Mouse (Mus musculus) CH12.LX (cell line): Measurements from ENCODE around the gene Parp12. TPM values are rescaled to one million over a fixed set of nuclear protein-coding genes. Genes with fewer than 3 reads are reported as not detected.

ENCODE experiments used
- DNase-seq: peaks from one replicate; pipeline ENCODE4 v3.0.0-alpha.2; 2013; ENCODE audit errors: extremely low read depth
- H3K27ac ChIP-seq: 2 replicates; pipeline ENCODE4 v1.5.1; 2012; ENCODE audit warnings: low read depth, mild to moderate bottlenecking, control low read depth, moderate library complexity; ENCODE audit not compliant: insufficient read depth
- H3K27me3 ChIP-seq: replicated peaks from 2 replicates; pipeline ENCODE3; 2012; ENCODE audit warnings: inconsistent platforms
- H3K36me3 ChIP-seq, 2 experiments: replicated peaks in 1 of 2; 2 replicates each; pipeline versions ENCODE3 to v1.6.1; 2012; ENCODE audit warnings: inconsistent platforms in 1 of 2, low read length in 1 of 2, mild to moderate bottlenecking in 1 of 2, mixed read lengths in 1 of 2, moderate library complexity in 1 of 2; ENCODE audit not compliant: control insufficient read depth in 1 of 2, insufficient read depth in 1 of 2
- H3K4me1 ChIP-seq, 2 experiments: 2 replicates each; pipeline ENCODE4 v1.6.1; 2012; ENCODE audit warnings: inconsistent platforms in 1 of 2, moderate library complexity in 1 of 2; ENCODE audit not compliant: insufficient read depth in 2 of 2, control insufficient read depth in 1 of 2
- H3K4me2 ChIP-seq: 2 replicates; pipeline ENCODE4 v1.6.1; 2012; ENCODE audit warnings: low read depth, mild to moderate bottlenecking, control low read depth; ENCODE audit not compliant: poor library complexity, insufficient read depth, severe bottlenecking
- H3K4me3 ChIP-seq, 3 experiments: fragments of 150-350 bp in 1 of 3; sonication (generic) in 1 of 3; replicated peaks in 1 of 3; 2 replicates each; pipeline versions ENCODE3 to v1.5.1; 2011 to 2012; ENCODE audit warnings: low read depth in 2 of 3, low read length in 2 of 3, mild to moderate bottlenecking in 2 of 3, moderate library complexity in 2 of 3, control low read depth in 1 of 3, improper control_type of control experiment in 1 of 3, inconsistent platforms in 1 of 3, mixed read lengths in 1 of 3; ENCODE audit not compliant: poor library complexity in 1 of 3
- H3K79me2 ChIP-seq: replicated peaks from 2 replicates; pipeline ENCODE4 v1.6.1; 2012; ENCODE audit warnings: mild to moderate bottlenecking, moderate library complexity; ENCODE audit not compliant: control insufficient read depth, poor library complexity, insufficient read depth, severe bottlenecking; ENCODE audit errors: extremely low read depth
- H3K9ac ChIP-seq: 2 replicates; pipeline ENCODE4 v1.6.1; 2012; ENCODE audit warnings: low read depth, mild to moderate bottlenecking, control low read depth, moderate library complexity; ENCODE audit not compliant: insufficient read depth
- H3K9me3 ChIP-seq: replicated peaks from 2 replicates; pipeline ENCODE3; 2012; ENCODE audit warnings: low read length, inconsistent platforms, mixed read lengths
- CHD1 ChIP-seq: IDR thresholded peaks from 2 replicates; pipeline ENCODE4 v1.6.1; 2012; ENCODE audit warnings: low read depth, low read length, improper control_type of control experiment, inconsistent platforms
- CHD2 ChIP-seq: IDR thresholded peaks from 2 replicates; pipeline ENCODE4 v1.6.1; 2011; ENCODE audit warnings: low read length, improper control_type of control experiment
- CTCF ChIP-seq, 2 experiments: IDR thresholded peaks in 1 of 2; conservative IDR thresholded peaks in 1 of 2; 2 replicates each; pipeline ENCODE4 v1.5.1; 2011 to 2012; ENCODE audit warnings: low read depth in 2 of 2, low read length in 2 of 2, improper control_type of control experiment in 1 of 2, inconsistent platforms in 1 of 2, mild to moderate bottlenecking in 1 of 2, moderate library complexity in 1 of 2
- ELF1 ChIP-seq: IDR thresholded peaks from 2 replicates; pipeline ENCODE4 v1.6.1; 2014; ENCODE audit warnings: low read depth, mild to moderate bottlenecking, inconsistent platforms, low read length, improper control_type of control experiment
- ETS1 ChIP-seq: conservative IDR thresholded peaks from 2 replicates; pipeline ENCODE4 v1.6.1; 2012; ENCODE audit warnings: low read depth, mild to moderate bottlenecking, inconsistent platforms, low read length, improper control_type of control experiment, moderate library complexity
- GABPA ChIP-seq: IDR thresholded peaks from 2 replicates; pipeline ENCODE4 v1.6.1; 2012; ENCODE audit warnings: low read depth, low read length, improper control_type of control experiment, inconsistent platforms; ENCODE audit not compliant: insufficient replicate concordance
- HCFC1 ChIP-seq: IDR thresholded peaks from 2 replicates; pipeline ENCODE4 v1.6.1; 2012; ENCODE audit warnings: low read depth, mild to moderate bottlenecking, inconsistent platforms, low read length, improper control_type of control experiment
- IRF4 ChIP-seq: IDR thresholded peaks from 2 replicates; pipeline ENCODE4 v1.6.1; 2014; ENCODE audit warnings: low read depth, mild to moderate bottlenecking, inconsistent platforms, low read length, improper control_type of control experiment
- JUND ChIP-seq: conservative IDR thresholded peaks from 2 replicates; pipeline ENCODE4 v1.6.1; 2011; ENCODE audit warnings: low read depth, low read length, improper control_type of control experiment
- MAZ ChIP-seq: IDR thresholded peaks from 2 replicates; pipeline ENCODE4 v1.6.1; 2012; ENCODE audit warnings: low read depth, mild to moderate bottlenecking, inconsistent platforms, low read length, improper control_type of control experiment, moderate library complexity
- MYC ChIP-seq: IDR thresholded peaks from 2 replicates; pipeline ENCODE4 v1.6.1; 2011; ENCODE audit warnings: low read depth, mild to moderate bottlenecking, improper control_type of control experiment, low read length
- NELFE ChIP-seq: IDR thresholded peaks from 2 replicates; pipeline ENCODE4 v1.6.1; 2011; ENCODE audit warnings: low read depth, low read length, improper control_type of control experiment
- POLR2A ChIP-seq: IDR thresholded peaks from 2 replicates; pipeline ENCODE4 v1.6.1; 2011; ENCODE audit warnings: low read depth, mild to moderate bottlenecking, improper control_type of control experiment, low read length
- POLR2AphosphoS2 ChIP-seq: IDR thresholded peaks from 2 replicates; pipeline ENCODE4 v1.6.1; 2011; ENCODE audit warnings: low read depth, low read length, improper control_type of control experiment
- RAD21 ChIP-seq: IDR thresholded peaks from 2 replicates; pipeline ENCODE4 v1.6.1; 2011; ENCODE audit warnings: low read depth, mild to moderate bottlenecking, low read length, improper control_type of control experiment, moderate library complexity
- RCOR1 ChIP-seq: conservative IDR thresholded peaks from 2 replicates; pipeline ENCODE4 v1.6.1; 2012; ENCODE audit warnings: low read depth, mild to moderate bottlenecking, inconsistent platforms, low read length, improper control_type of control experiment
- SIN3A ChIP-seq: IDR thresholded peaks from 2 replicates; pipeline ENCODE4 v1.6.1; 2012; ENCODE audit warnings: low read length, improper control_type of control experiment, inconsistent platforms
- SMC3 ChIP-seq: IDR thresholded peaks from 2 replicates; pipeline ENCODE4 v1.6.1; 2011; ENCODE audit warnings: low read depth, low read length, improper control_type of control experiment
- TCF12 ChIP-seq: IDR thresholded peaks from 2 replicates; pipeline ENCODE4 v1.6.1; 2014; ENCODE audit warnings: low read depth, mild to moderate bottlenecking, inconsistent platforms, low read length, improper control_type of control experiment
- USF1 ChIP-seq: IDR thresholded peaks from 2 replicates; pipeline ENCODE4 v1.6.1; 2014; ENCODE audit warnings: low read depth, mild to moderate bottlenecking, inconsistent platforms, low read length, improper control_type of control experiment
- USF2 ChIP-seq: conservative IDR thresholded peaks from 2 replicates; pipeline ENCODE4 v1.6.1; 2011; ENCODE audit warnings: low read depth, low read length, improper control_type of control experiment
- ZC3H11A ChIP-seq: IDR thresholded peaks from 2 replicates; pipeline ENCODE4 v1.6.1; 2012; ENCODE audit warnings: low read depth, mild to moderate bottlenecking, inconsistent platforms, low read length, improper control_type of control experiment
- ZKSCAN1 ChIP-seq: IDR thresholded peaks from 2 replicates; pipeline ENCODE4 v1.6.1; 2012; ENCODE audit warnings: low read depth, inconsistent platforms, low read length, improper control_type of control experiment, borderline replicate concordance
- dilution Hi-C: fragments of 300-500 bp; cut with MboI; formaldehyde crosslinking; loops from 2 replicates; pipeline ENCODE4 v1.14.3; 2020; ENCODE audit warnings: low sequenced_read_pairs; ENCODE audit not compliant: extremely low pct_unique_long_range_greater_than_20kb, extremely low pct_ligation_motif_present
- in situ Hi-C: fragments of 300-500 bp; cut with MboI; formaldehyde crosslinking; loops from 3 replicates; pipeline ENCODE4 v1.14.3; 2019; ENCODE audit warnings: low sequenced_read_pairs, low pct_ligation_motif_present, low pct_unique_long_range_greater_than_20kb, mixed read lengths
- polyA plus RNA-seq: library from polyadenylated mRNA; unstranded; fragments of >175 nt; gene quantifications from 2 replicates; pipeline ENCODE4 v1.2.1, GENCODE M21; 2012; ENCODE audit warnings: low read depth; ENCODE audit not compliant: insufficient read length
- total RNA-seq, 2 experiments: library from RNA; depleted of rRNA; stranded (reverse); fragments of 300-350 nt in 1 of 2; fragments of >200 nt in 1 of 2; gene quantifications; 2 replicates each; pipeline ENCODE4 v1.2.3; 2012 to 2014

Parp12 gene
- total and polyA plus RNA-seq, 3 experiments, result 0.04 TPM; not detected in 2

- Histone ChIP-seq H3K4me3 (no peak overlapping the region), H3K4me2 (no peak overlapping the region), H3K27me3 (peaks cover 3% of the 10 kb centered on the region), H3K36me3 (no peaks in the 10 kb centered on the region), H3K9me3 (no peaks in the 10 kb centered on the region)
- no peak for DNase-seq
- in situ Hi-C loops (loop anchor here (25.0 kb wide), 1 partner anchor 337 kb away; no protein-coding TSS in a partner anchor), dilution Hi-C loops (no loop called here)
- TF ChIP-seq USF1 (no peak), CHD1 (no peak), MYC (no peak), USF2 (no peak)
- TF ChIP-seq, all 38 proteins: peak for 0
- Histone ChIP-seq H3K27ac (no peak overlapping the region), H3K79me2 (no peaks in the 10 kb centered on the region), H3K9ac (no peak overlapping the region), H3K4me1 (peaks cover 0 to 9% of the 10 kb centered on the region in 2 experiments; a peak in 2 of 4 replicates)
Observed at GRCm38 (mm10) chr6:39074186-39074585, 44.0 kb downstream of the Parp12 start.

- no peaks in the 10 kb centered on the region for H3K36me3 ChIP-seq
- no peaks in the 10 kb centered on the region for H3K9me3 ChIP-seq
- H3K27me3 ChIP-seq, result peaks cover 3% of the 10 kb centered on the region
- no peak for DNase-seq
- no peaks in the 10 kb centered on the region for H3K79me2 ChIP-seq
- in situ Hi-C loops (loop anchor here (25.0 kb wide), 1 partner anchor 335 kb away; no protein-coding TSS in a partner anchor), dilution Hi-C loops (no loop called here)
- H3K27ac ChIP-seq, result no peak overlapping the region
- no peak overlapping the region for H3K4me2 ChIP-seq
- peaks cover 0 to 9% of the 10 kb centered on the region in 2 experiments; a peak in 2 of 4 replicates for H3K4me1 ChIP-seq
- no peak overlapping the region for H3K9ac ChIP-seq
- H3K4me3 ChIP-seq, result no peak overlapping the region
- TF ChIP-seq ZKSCAN1 (no peak), SIN3A (no peak), CHD2 (no peak), GABPA (no peak), NELFE (no peak), ETS1 (no peak), RCOR1 (no peak), TCF12 (no peak)
Observed at GRCm38 (mm10) chr6:39072664-39073063, 45.5 kb downstream of the Parp12 start.

GRCm38 (mm10) chr6:39066935-39067578 is 51.1 kb downstream of the Parp12 start:
- TF ChIP-seq RCOR1, result no peak
- no peak for TF ChIP-seq POLR2A
- no peak for TF ChIP-seq ZKSCAN1
- TF ChIP-seq ELF1, result peak; percentile 23; the same call in 1 of the 2 replicates
- no peak for TF ChIP-seq POLR2AphosphoS2
- TF ChIP-seq SMC3, result peak; percentile 82
- TF ChIP-seq JUND, result no peak
- TF ChIP-seq RAD21, result peak; percentile 95
- no peak for TF ChIP-seq HCFC1
- TF ChIP-seq IRF4, result no peak
- peak; percentile 76 for TF ChIP-seq ZC3H11A
- peak; percentile 75 to 90 for TF ChIP-seq CTCF (conservative IDR thresholded peaks at IDR 0.05 in 1 of 2, IDR thresholded peaks at IDR 0.05 in 1 of 2; ENCODE audit: low read depth in 2 of 2, low read length in 2 of 2)
- TF ChIP-seq MAZ, result peak; percentile 56; the same call in 1 of the 2 replicates
- no peak for TF ChIP-seq SIN3A
- 0 out of 2 replicates have a peak, but pooled peaks have one; percentile 17 for TF ChIP-seq NELFE
- TF ChIP-seq, all 38 proteins: peak for 7
- Histone ChIP-seq H3K27ac (no peak overlapping the region), H3K4me1 (peaks cover 3 to 5% of the 10 kb centered on the region in 2 experiments; a peak in 2 of 4 replicates), H3K4me3 (no peak overlapping the region), H3K36me3 (no peaks in the 10 kb centered on the region), H3K27me3 (no peaks in the 10 kb centered on the region), H3K79me2 (no peaks in the 10 kb centered on the region), H3K9me3 (no peaks in the 10 kb centered on the region), H3K4me2 (no peak overlapping the region), H3K9ac (no peak overlapping the region)
- dilution Hi-C loops, result no loop called here
- DNase-seq, result peak; percentile 78
- in situ Hi-C loops, result loop anchor here (10.0 to 25.0 kb wide), 2 partner anchors 142 to 330 kb away; no protein-coding TSS in a partner anchor
